Mouse (Mus musculus) urinary bladder, postnatal 4 days (tissue): ENCODE data around the gene Esf1.
"Not testable (repeated sequence)": the region's sequence is repeated elsewhere in the genome, so short reads cannot be mapped to it uniquely, and the experiment has no call there.

Source experiments
- DNase-seq, 2 experiments: peaks; one replicate each; pipeline ENCODE4 v3.0.0; 2021 to 2022; ENCODE audit warnings: low spot score in 2 of 2

Gene Esf1

GRCm38 (mm10) chr2:140096034-140096433 is 74.3 kb downstream of the Esf1 start:
- no peak for DNase-seq

DNA sequence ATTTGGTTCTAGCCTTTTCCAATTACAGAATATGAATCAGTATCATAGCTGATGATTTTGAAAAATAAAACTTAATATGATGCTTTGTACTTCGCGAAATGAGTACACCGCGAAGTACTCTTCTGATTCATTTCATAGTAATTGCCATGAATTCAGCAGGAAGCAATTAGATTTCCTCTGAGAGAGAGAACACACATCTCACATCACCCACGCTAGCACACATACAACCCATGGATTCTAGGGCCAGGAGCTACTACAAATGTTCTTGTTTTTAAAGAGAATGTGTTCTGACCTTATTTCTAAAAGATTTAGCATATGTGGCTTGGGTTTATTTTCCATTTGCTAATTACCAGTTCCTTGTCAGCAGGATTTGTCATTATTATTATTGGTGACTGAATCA is 76.9 kb downstream of the Esf1 start:
- no peak for DNase-seq

GRCm38 (mm10) chr2:140084245-140084644 is 86.1 kb downstream of the Esf1 start:
- DNase-seq, result no peak

DNA sequence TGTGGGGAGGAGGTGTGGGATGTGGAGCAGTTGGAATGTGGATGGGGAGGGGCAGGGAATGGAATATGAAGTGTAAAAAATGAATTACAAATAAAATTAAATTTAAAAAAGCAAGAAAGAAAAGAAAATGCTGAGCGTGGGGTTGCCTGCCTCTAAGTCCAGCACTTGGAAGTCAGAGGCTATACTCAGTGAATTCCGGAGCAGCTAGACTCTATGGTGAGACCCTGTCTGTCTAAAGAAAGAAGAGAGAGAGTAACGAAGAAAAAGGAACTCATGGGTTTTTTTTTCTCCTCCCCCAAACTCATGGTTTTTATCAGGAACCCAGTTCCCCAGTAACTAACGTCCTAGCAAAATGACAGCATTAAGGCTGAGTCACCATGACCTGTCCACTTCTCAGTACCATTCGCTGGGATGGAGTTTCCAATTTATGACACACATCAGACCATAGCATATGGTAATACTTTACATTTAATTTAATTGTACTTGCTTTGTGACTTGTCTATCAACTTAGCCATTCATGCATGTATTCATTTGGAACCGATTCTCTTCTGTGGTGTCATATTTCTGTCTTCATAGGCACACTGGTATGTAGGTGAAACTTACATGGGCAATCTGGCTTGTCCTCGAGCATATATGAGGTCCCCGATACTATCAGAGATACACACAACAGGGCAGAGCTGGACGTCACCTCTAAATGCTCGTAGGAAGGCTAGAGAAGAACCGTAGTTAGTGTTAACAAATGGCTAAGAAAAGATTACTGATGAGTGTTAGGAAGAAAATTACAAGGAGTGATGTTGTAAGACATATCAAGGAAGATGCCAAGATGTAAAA is 89.4 kb downstream of the Esf1 start:
- DNase-seq, result no peak

DNA sequence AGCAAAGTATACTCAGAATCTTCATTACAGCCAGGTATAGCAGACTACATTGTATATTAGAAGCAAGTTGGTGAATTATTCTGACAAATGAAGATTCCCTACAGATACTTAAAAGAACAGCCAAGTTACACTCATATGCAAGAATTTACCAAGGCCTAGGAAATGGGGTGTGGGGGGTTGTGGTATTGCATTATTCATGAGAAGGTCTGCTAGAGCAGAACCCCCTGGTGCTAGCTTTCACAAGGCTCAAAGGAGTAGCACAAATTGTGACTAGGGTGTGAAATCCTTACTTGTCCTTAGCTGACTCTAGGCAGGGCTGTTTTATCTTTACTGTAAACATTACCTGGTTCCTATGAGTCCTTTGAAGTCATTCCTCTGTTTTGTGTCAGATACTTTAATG is 91.1 kb downstream of the Esf1 start:
- not testable (repeated sequence) for DNase-seq

DNA sequence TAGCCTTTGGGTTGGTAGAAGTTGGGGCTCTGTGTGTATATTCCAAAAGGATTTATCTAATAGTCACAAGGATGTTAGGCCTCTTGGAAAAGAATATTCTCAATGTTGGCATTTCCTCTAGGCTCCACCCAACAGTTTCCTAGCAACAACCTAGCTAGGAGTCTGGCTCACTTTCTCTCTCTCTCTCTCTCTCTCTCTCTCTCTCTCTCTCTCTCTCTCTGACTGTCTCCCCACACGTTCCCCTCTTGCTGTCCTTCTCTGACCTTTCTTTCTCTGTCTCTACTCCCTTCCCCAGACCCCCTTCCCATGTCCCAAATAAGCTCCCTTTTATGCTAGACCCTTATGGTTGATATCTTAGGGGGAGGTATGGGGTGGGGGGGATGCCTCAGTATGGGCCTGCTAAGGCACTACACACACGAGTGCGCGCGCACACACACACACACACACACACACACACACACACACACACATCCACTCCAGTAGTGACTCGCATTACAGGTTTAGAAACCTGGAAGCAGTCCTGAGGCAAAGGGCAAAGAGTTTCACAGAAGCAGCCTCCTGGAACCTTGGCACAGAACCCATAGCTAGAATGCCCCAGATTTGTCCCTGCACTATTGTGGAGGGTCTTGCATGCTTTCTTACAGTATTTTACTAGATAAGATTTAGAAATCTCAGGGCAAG is 91.6 kb downstream of the Esf1 start:
- DNase-seq, result no peak

GRCm38 (mm10) chr2:140077476-140077875 is 92.9 kb downstream of the Esf1 start:
- DNase-seq, result no peak

- no peak for DNase-seq
Observed at GRCm38 (mm10) chr2:140075150-140075549, 95.2 kb downstream of the Esf1 start.
